Mouse (Mus musculus) lung, postnatal 0 days (tissue): ENCODE measurements around the gene Hcfc2.

Experiments
- CTCF ChIP-seq: IDR thresholded peaks from 2 replicates; pipeline ENCODE4 v1.5.1; 2016; ENCODE audit warnings: antibody characterized with exemption, mild to moderate bottlenecking
- EP300 ChIP-seq: IDR thresholded peaks from 2 replicates; pipeline ENCODE4 v1.6.1; 2016; ENCODE audit warnings: antibody characterized with exemption, mild to moderate bottlenecking, control low read depth

DNA sequence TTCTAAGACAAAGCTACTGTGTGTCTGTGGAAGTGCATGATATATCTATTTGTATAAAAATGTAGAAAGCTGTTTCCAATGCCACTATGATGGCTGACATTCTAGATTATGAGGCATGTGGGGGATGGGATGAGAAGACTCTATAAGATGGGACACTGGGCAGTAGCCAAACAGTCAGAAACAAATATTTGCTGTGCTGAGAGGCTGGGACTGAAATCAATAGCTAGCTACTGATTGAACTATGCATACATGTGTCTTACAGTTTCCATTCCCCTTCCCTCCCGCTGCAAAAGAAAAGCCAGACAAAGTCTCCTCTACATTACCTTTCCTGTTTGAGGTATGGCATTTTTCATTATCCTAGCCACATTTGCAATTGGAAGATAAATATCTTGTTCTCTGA is 58.7 kb downstream of the Hcfc2 start:
- TF ChIP-seq CTCF (no peak), EP300 (no peak)
